Mouse (Mus musculus) 416B (cell line): ENCODE results near the gene St3gal6.

ENCODE experiments used
- DNase-seq: peaks from one replicate; pipeline ENCODE4 v3.0.0; 2011; ENCODE audit warnings: low read depth

Gene St3gal6

DNA sequence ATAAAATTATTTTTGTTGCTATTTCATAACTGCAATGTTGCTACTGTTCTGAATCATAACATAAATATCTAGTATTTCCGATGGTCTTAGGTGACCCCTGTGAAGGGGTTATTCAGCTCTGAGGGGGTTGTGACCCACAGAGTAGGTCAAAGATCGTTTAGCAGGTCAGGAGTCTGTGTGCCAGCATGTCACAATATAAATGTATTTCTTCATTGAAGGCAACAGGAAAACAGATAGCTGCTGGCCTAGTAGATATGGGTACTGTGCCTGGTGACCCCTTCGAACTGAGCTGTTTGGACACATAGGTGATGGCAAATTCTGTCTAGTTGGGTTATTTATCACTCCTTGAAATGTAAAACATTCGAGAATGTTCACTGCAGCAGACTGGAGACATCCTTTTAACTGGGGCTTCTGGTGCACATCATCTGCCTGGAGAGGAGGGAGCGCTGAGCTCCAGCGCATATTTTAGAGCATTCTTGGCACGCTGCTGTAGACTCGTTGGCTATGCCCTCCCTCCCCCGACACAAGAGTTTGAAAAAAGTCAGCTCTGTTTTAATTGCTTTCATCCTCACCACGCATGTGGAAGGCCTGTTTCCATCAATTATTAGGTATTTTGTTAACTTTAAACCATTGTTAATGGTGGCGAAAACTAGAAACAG lies 102.2 kb downstream of the St3gal6 start:
- DNase-seq: no peak
